Mouse (Mus musculus) thymus, postnatal 10 days (tissue): ENCODE results near the gene Nkrf.

Source experiments
- DNase-seq, 2 experiments: peaks; one replicate each; pipeline ENCODE4 v3.0.0; 2021; ENCODE audit warnings: low spot score in 2 of 2

Nkrf gene

GRCm38 (mm10) chrX:36863766-36864608, 38.7 kb downstream of the Nkrf start:
- DNase-seq = peak; percentile 60 to 70

GRCm38 (mm10) chrX:36852631-36853030, 50.1 kb downstream of the Nkrf start:
- no peak for DNase-seq

GRCm38 (mm10) chrX:36847152-36847551, 55.5 kb downstream of the Nkrf start:
- DNase-seq = no peak

- DNase-seq = no peak
Observed at GRCm38 (mm10) chrX:36843346-36843990, 59.2 kb downstream of the Nkrf start.

- DNase-seq = no peak
Observed at GRCm38 (mm10) chrX:36841698-36842097, 61.0 kb downstream of the Nkrf start.

- DNase-seq = no peak
Observed at GRCm38 (mm10) chrX:36839391-36839790, 63.3 kb downstream of the Nkrf start.
